Mouse (Mus musculus): ENCODE data around the gene Ankrd9.

The Ankrd9 gene

DNA sequence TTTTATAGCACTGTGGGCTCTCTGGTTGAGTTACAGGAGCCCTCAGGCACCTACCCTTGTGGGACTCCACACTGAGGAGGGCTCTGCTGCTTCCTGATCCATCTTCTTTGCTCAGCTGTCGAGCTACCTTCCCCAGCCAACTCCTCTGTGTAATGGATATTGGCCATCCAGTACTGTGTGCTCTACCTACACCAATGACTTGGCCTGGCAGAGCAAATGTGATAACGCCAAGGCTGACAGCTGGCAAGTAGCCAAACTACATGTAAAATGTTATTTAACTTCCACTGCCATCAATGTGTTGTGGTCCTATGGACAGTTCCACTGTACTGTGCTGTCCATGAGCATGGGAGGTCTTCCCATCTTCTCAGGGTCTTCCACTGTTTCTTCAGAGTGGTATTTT is 16.9 kb downstream of the Ankrd9 start:
- no peak for DNase-seq (ENCODE audit: low read depth, low spot score)

DNA sequence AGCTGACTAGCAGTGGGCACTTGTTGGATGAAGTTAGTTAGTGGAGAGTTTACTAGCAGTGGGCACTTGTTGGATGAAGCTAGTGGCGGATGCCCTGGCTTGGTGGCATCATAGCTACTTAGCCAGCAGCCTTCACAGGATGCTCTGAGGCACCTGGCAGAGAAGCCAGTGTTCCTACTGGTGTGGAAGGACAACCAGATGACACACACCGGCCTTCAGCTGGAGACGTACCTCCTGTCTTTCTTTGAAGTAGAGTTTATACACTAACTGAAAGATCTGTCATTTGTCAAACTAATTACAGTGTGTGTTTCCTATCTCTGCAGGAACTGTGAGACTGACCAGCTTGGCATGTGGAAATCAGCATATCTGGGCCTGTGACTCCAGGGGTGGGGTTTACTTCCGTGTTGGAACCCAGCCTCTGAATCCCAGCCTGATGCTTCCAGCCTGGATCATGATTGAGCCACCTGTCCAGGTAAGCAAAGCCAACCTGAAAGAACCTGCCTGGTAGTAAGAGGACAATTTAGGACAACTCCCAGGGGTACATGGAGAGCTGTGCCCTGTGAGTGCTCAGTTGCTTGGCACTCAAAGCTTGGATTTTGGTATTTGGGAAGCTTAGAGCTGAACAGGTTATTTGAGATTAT is 24.4 kb downstream of the Ankrd9 start:
- no peak for DNase-seq (ENCODE audit: low read depth, low spot score)

DNA sequence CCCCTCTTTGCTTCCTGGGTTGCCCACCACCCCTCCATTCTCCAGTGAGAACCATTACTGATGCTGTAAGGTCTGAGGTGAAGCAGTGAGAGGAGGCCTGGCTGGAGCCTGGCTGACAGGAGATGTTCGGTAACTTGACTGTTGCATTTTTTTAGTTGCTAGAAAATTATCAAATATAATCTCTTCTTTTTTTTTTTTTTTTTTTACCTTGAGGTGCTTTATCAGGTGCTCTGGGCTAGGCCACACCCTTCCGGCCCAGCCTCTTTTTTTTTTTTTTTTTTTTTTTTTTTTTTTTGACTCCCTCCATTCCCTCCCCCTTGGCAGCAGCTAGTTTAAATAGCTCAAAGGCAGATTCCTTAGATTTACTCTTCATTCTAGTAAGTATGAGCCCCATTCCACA is 24.9 kb downstream of the Ankrd9 start:
- DNase-seq (ENCODE audit: low read depth, low spot score), result no peak

DNA sequence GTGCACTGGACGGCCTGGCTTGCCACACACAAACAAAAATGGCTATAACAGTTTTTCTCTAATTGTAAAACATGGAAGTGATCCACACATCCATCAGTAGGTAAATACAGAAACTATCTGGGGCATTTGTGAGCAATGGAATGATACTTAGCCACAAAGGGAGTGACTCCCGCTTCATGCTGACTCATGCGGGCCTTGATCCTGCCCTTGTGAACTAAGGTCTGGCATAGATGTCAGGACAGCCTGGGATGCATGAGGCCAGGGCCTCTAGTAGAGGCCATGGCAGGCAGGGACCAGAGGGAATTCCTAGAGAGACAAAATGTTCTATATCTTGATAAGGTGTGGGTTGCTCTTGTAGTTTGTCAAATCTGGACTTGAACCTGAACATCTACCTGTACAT is 25.4 kb downstream of the Ankrd9 start:
- DNase-seq (ENCODE audit: low read depth, low spot score), result no peak

DNA sequence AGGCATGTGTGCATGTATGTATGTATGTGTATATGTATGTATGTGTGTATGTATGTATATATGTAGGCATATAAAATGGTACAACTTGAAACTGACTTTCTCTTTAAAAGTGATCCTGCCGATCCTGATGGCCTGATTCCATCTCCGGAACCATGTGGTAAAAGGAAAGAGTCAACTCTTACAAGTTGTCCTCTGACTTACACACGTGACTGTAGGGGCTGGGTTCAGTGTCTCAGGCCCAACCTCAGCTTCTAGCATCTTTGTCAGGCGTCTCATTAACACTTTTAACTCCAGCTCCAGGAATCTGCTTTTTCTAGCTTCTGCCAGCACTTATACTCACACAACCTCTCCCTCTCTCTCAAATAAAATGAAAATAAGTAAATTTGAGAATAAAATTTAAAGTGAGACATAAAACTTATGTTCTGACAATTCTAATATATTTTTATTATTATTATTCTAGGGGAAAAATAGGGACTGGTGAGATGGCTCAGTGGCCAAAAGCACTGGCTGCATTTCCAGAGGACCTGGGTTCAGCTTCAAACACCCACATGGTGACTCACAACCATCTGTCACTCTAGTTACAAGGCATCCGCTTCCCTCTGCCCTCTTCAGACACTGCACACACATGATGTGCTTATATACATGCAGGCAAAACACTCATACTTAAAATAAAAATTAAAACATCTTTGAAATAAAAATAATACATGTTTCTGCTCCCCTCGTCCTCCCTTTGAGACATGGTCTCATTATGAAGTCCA is 26.0 kb downstream of the Ankrd9 start:
- DNase-seq (ENCODE audit: low read depth, low spot score), result no peak

DNA sequence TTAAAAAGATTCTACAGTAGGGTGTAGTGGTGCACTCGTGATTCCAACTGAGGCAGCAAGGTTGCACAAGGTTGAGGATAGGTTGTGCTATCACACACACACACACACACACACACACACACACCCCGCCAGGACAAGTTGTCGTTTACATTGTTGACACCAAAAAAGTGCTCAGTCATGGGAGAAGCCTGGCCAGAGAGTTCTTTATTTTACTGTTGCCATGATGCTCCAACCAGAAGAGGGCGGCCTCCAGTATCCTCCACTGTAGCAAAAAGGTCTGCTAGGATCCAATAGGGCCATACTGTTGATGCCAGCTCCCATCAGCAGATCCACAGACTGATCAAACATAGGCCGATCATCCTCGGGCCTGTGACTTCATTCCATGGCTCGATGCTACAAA is 27.6 kb downstream of the Ankrd9 start:
- DNase-seq (ENCODE audit: low read depth, low spot score), result no peak

DNA sequence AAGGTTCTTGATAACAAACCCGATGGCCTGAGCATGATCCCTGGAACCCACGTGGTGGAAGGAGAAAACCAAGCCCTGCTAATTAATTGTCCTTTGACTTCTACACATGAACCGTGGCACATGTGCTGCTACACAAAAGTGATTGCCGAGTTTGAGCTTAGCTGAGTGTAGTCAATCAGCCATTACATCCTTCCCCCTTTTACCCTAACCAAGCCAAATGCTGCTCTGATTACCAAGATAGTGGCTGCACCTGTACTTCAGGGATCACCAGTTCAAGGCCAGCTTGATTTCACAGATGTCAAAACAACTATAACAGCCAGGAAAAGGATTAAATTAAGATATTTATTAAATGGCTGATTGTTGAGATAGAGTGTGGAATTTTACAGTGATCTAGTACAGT is 28.7 kb downstream of the Ankrd9 start:
- DNase-seq (ENCODE audit: low read depth, low spot score), result no peak

DNA sequence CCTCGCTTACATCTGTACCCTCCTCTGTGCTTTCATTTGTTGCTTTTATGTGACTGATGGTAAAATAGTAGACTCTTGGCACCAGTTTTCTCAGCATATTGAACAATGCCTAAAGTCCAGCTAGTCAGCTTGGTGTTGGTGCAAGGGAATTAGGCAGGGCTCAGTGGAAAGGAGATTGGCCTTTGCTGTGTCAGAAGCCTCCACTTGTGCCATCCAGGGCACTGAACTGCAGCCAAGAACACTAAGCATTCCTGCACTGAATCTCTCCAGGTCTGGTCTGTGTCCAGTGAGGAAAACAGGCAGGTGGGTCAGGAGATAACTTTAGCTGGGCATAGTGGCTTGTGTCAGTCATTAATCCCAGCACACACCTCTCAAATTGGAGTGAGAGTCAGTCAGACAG is 29.4 kb downstream of the Ankrd9 start:
- no peak for DNase-seq (ENCODE audit: low read depth, low spot score)

DNA sequence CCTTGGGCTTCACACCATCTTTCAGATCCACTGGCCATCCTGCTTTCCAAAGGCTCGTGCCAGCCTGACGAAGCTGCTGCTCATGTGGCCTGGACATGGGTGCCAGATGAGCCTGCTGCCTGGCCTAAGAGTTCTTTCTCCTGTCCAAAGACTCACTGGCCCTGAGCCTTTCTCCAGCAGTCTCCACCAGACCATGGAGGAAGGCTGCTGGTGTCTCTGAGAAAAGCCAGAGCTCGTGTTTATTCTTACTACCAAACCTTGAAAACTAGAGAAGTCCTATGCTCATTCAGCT is 30.0 kb downstream of the Ankrd9 start:
- DNase-seq (ENCODE audit: low read depth, low spot score), result no peak

DNA sequence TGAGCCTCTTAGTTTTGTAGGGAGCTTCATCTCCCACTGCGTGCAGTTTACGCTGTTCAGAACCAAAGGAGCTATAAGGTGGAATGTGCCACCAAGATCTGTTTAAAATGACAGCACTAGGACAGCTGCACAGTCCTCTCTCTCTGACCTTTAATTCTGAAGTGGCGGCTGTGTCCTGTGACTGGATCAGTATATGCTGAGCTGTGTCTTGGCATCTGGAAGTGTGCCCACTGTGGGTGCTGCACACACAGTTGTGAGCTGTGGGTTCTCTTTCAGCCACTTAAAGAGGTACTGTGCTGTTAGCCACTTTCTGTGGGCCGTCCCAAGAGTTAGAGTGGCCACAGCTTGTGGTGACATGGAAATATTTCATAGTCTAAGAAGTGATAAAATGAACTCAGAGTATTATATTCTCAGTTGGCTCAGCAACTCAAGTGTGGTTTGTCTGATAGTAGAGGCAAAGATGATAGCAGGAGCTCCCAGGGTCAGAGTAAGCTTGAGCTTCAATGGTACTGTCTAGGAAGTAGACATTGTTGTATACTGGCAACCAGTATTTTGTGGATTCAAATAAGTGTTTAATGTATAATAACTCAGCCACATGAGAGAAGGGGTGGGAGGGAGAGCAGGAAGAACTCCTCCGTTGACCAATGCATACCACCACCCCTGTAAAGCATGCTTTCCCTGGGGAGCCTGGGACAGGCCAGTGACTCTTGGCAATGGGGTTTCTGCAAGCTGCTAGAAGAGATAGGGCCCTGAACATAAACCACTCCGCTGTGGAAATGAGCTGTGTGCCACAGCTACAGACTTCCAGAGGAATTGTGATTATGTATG is 30.5 kb downstream of the Ankrd9 start:
- DNase-seq (ENCODE audit: low read depth, low spot score), result no peak

DNA sequence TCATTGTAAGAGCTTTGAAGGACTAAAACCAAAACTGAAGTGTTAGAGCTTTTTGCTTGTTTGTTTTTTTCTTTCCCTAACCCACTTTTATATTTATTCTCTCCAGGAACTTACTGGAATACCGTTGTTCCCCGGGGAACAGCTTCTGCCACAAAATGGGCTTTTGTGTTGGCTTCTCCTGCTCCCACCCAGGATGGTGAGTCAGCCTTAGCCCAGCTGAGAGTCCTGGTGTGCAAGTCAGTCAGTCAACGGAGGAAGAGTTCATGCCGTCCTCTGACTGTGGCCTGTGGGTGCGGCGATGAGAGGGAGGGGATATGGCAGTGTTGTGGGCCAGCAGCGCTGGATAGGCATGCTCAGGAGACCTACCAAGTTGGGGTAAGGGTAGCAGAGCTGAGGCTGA is 32.6 kb downstream of the Ankrd9 start:
- DNase-seq (ENCODE audit: low read depth, low spot score), result no peak

DNA sequence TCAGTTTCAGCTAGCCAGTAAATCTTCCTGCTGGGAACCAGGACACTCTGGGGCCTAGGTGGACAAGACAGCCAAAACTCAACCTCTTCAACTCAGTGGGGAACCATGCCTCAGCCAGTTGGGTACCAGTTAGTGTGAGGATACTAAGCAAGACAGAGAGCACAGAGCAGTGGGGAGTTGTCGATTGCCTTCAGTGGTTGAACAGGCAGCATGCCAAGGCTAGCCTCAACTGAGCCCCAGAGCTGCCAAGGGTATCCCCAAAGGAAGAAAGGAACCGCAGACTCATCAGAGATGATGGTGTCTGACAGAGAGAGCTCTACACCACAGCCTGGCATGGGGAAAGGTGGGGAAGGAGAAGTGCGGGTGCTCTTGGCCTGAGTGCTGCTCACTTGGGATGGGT is 38.0 kb downstream of the Ankrd9 start:
- no peak for DNase-seq (ENCODE audit: low read depth, low spot score)

DNA sequence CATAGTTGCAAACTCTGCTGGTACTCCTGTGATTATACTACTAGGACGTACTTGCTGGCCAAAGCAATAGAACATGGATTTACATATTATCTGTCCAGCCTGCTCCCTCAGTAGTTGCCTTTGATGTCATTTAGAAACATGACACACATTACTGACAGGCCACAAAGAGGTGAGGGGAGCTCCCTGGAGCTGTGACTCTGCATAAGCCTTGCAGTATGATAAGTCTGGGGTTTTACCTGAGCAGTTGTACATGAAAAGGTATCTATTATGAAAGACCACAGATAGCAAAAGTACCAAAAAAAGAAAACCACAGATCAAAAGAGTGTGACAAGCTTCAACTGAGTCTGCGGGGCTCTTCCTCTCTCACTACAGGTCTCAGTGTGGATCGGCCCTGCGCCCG is 39.5 kb downstream of the Ankrd9 start:
- no peak for DNase-seq (ENCODE audit: low read depth, low spot score)

DNA sequence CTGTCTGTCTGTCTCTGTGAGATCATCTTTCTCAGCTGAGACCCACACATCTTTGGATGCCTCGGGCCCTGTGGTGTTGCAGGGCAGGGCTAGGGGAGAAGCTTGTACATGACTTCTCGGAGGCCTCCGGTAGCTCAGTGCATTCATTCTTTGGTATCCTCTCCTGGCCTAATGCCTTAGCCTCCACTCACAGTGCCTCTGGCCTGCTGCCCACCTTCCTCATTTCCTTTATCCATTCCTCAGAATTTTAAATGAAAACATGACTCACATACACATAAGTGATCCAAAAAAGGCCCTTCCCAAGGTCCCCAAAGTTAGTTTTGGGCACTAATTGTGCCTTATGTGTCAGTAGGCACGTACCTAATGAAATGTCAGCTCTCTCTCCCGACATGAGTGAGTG is 41.3 kb downstream of the Ankrd9 start:
- DNase-seq (ENCODE audit: low read depth, low spot score), result no peak

DNA sequence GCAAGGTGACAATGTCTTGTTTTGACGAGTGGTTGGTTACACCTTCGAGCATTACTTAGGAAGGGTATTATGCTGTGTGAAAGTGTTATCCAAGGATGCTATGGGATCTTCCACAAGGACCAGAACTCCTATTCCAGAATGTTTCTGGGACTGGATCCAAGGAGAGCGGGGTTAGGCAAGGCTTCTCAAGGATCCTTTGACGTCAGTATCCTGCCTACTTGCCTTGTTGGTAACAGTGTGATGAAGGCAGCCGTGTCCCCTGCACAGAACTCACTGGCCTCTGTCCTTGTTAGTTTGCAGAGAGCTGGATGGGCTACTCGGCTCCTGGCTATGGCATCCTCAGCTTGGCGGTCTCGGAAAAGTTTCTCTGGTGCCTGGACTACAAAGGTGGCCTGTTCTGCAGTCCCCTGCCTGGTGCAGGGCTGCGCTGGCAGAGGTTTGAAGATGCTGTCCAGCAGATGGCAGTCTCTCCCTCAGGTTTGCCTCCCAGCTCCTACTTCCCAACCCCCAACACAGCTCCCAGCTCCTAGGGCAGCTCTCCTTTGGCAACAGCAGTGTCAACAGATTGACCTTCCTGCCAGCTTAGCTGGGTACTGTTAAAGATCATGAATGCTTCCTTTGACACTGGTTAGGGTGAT is 42.7 kb downstream of the Ankrd9 start:
- peak; percentile 73 for DNase-seq (ENCODE audit: low read depth, low spot score)

DNA sequence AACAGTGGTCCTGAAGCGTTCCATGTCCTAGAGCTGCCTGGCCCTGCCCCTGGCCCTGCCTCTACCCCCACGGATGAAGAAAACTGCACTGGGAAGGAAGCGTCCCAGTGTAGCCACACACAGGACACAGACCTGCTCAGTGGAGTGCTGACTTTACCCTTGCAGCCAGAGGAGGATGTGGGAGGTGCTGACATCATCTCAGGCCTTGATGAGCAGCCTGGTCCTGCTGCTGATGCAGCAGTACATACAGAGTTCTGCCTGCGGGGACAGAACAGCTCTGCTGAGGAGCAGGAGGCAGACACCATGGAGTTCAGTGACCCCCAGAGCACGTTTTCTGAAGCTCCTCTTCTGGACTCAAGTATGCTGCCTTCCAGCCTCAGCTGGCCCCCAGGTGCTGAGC is 46.0 kb downstream of the Ankrd9 start:
- DNase-seq (ENCODE audit: low read depth, low spot score), result no peak
